10 mouse cellular contexts compared by ENCODE assay signal in the genomic region with DNA sequence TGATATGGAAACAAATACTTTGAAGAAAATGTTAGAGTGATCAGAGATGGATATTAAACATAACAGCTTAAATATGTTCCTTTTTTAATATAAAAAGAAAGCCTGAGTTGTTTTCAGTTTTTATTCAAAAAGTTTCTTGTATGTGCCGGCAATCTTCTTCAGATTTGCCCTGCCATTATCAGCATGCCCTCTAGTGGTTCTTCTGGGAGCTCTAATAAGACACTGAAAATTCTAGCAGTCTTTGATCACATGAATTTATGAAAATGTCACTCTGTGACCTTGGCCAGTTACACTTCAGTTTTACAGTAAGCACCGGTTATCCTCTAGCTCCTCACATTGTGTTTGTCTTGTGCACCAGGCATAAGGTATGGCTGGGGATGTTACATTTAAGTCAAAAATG. TPM values are rescaled to one million over a fixed set of nuclear protein-coding genes. Genes with fewer than 3 reads are reported as not detected.
DNase-seq lines count a peak whose midpoint lies in the region; ATAC-seq and TF ChIP-seq lines count a peak whose summit lies in the region.
"Had no signal": no experiment of that assay in that cellular context is flagged by ENCODE, and none has a peak within 500 bp of the region (broad histone marks: within the 10 kb centered on the region; RNA-seq: fewer than 3 reads in every experiment).

No protein-coding gene starts in this region.

- no peaks in the 10 kb centered on the region for H3K4me1 ChIP-seq in forebrain, postnatal 0 days (ENCODE audit: insufficient read depth)
- no peaks in the 10 kb centered on the region for H3K4me1 ChIP-seq in forebrain, embryonic 15.5 days
- no peaks in the 10 kb centered on the region for H3K4me1 ChIP-seq in liver, embryonic 14.5 days (replicated peaks; ENCODE audit: control insufficient read depth in 2 of 2, insufficient read depth in 2 of 2, low read length in 1 of 2)
- no peaks in the 10 kb centered on the region for H3K4me1 ChIP-seq in liver, embryonic 12.5 days
- H3K4me1 ChIP-seq: limb, embryonic 13.5 days had no signal

- DNase-seq in forebrain, postnatal 0 days: no peak
- DNase-seq in liver, embryonic 14.5 days (ENCODE audit: low read depth in 3 of 3, low spot score in 3 of 3): no peak
- DNase-seq in adipocyte (ENCODE audit: low spot score): peak; percentile 51
- peak; percentile 32 for DNase-seq in retina, embryonic 14.5 days (ENCODE audit: low spot score)
- DNase-seq in right cerebral cortex, postnatal 25 days: no peak
- DNase-seq: cerebellum, adult 11 months had no signal

- H3K9ac ChIP-seq in forebrain, postnatal 0 days: no peak overlapping the region
- no peak overlapping the region for H3K9ac ChIP-seq in forebrain, embryonic 15.5 days (replicated peaks)
- no peak overlapping the region for H3K9ac ChIP-seq in liver, embryonic 14.5 days (replicated peaks)
- no peak overlapping the region for H3K9ac ChIP-seq in liver, embryonic 12.5 days
- H3K9ac ChIP-seq: limb, embryonic 13.5 days had no signal

- no peak overlapping the region for H3K27ac ChIP-seq in forebrain, postnatal 0 days (ENCODE audit: low read depth, low read length)
- no peak overlapping the region for H3K27ac ChIP-seq in forebrain, embryonic 15.5 days (replicated peaks)
- no peak overlapping the region for H3K27ac ChIP-seq in liver, embryonic 14.5 days
- H3K27ac ChIP-seq in liver, embryonic 12.5 days: no peak overlapping the region
- H3K27ac ChIP-seq: limb, embryonic 13.5 days had no signal

- no peak for TF ChIP-seq EP300 in liver, embryonic 14.5 days (IDR thresholded peaks at IDR 0.05; ENCODE audit: low read depth)

- WGBS in forebrain, postnatal 0 days: 75% methylated on average over 2 of the region's 2 CpGs
- WGBS in forebrain, embryonic 15.5 days: 62% methylated on average over 2 of the region's 2 CpGs
- WGBS in liver, embryonic 14.5 days (ENCODE audit: insufficient replicate concordance): 45% methylated on average over 2 of the region's 2 CpGs
- 70% methylated on average over 2 of the region's 2 CpGs for WGBS in liver, embryonic 12.5 days (ENCODE audit: insufficient replicate concordance)

- TF ChIP-seq CTCF in forebrain, postnatal 0 days (IDR thresholded peaks at IDR 0.05; ENCODE audit: low read depth): peak; percentile 49
- peak; percentile 46; the same call in 1 of the 2 replicates for TF ChIP-seq CTCF in liver, embryonic 14.5 days (IDR thresholded peaks at IDR 0.05; ENCODE audit: low read depth)

- no peaks in the 10 kb centered on the region for H3K36me3 ChIP-seq in forebrain, postnatal 0 days (ENCODE audit: insufficient read depth)
- H3K36me3 ChIP-seq in forebrain, embryonic 15.5 days: no peaks in the 10 kb centered on the region
- no peaks in the 10 kb centered on the region for H3K36me3 ChIP-seq in liver, embryonic 14.5 days (replicated peaks; ENCODE audit: control insufficient read depth, insufficient read depth, low read depth)
- no peaks in the 10 kb centered on the region for H3K36me3 ChIP-seq in liver, embryonic 12.5 days
- H3K36me3 ChIP-seq: limb, embryonic 13.5 days had no signal

- no peak for ATAC-seq in forebrain, postnatal 0 days
- no peak for ATAC-seq in forebrain, embryonic 15.5 days (replicated peaks)
- no peak for ATAC-seq in liver, embryonic 14.5 days (ENCODE audit: insufficient read depth)
- no peak for ATAC-seq in liver, embryonic 12.5 days
- ATAC-seq: forebrain, embryonic 16.5 days had no signal

- no peak overlapping the region for H3K4me2 ChIP-seq in forebrain, postnatal 0 days (ENCODE audit: low read depth)
- H3K4me2 ChIP-seq in forebrain, embryonic 15.5 days (replicated peaks): no peak overlapping the region
- H3K4me2 ChIP-seq in liver, embryonic 14.5 days (ENCODE audit: low read depth): no peak overlapping the region
- no peak overlapping the region for H3K4me2 ChIP-seq in liver, embryonic 12.5 days
- H3K4me2 ChIP-seq: limb, embryonic 13.5 days had no signal

- no peaks in the 10 kb centered on the region for H3K9me3 ChIP-seq in forebrain, postnatal 0 days (ENCODE audit: low read length)
- no peaks in the 10 kb centered on the region for H3K9me3 ChIP-seq in forebrain, embryonic 15.5 days
- no peaks in the 10 kb centered on the region for H3K9me3 ChIP-seq in liver, embryonic 14.5 days (ENCODE audit: control insufficient read depth, low read length)
- H3K9me3 ChIP-seq in liver, embryonic 12.5 days (replicated peaks): no peaks in the 10 kb centered on the region
- H3K9me3 ChIP-seq: limb, embryonic 13.5 days had no signal

- no peak overlapping the region for H3K4me3 ChIP-seq in forebrain, postnatal 0 days (ENCODE audit: low read depth, low read length)
- no peak overlapping the region for H3K4me3 ChIP-seq in forebrain, embryonic 15.5 days
- no peak overlapping the region for H3K4me3 ChIP-seq in liver, embryonic 14.5 days (ENCODE audit: insufficient read depth in 1 of 2, low read depth in 2 of 2, low read length in 2 of 2)
- H3K4me3 ChIP-seq in liver, embryonic 12.5 days: no peak overlapping the region
- H3K4me3 ChIP-seq: limb, embryonic 13.5 days had no signal

- no peaks in the 10 kb centered on the region for H3K27me3 ChIP-seq in forebrain, postnatal 0 days (ENCODE audit: insufficient read depth, low read length)
- H3K27me3 ChIP-seq in forebrain, embryonic 15.5 days: no peaks in the 10 kb centered on the region
- no peaks in the 10 kb centered on the region for H3K27me3 ChIP-seq in liver, embryonic 14.5 days (ENCODE audit: control insufficient read depth, insufficient read depth, low read length)
- H3K27me3 ChIP-seq in liver, embryonic 12.5 days (replicated peaks): no peaks in the 10 kb centered on the region
- H3K27me3 ChIP-seq: limb, embryonic 13.5 days had no signal

RNA-seq across cellular contexts. Expression of a gene that starts 17.6 kb away (rescaled TPM):
- total RNA-seq in forebrain, postnatal 0 days (2014; rRNA removed): 10.4 and 16.9 TPM in 2 replicates
- polyA plus RNA-seq in forebrain, postnatal 0 days (2015; fragmentation: Nextera tagmentation; extraction: Ambion mirVana): 19.3 and 19.9 TPM in 2 replicates
- 7.7 and 7.9 TPM in 2 replicates for polyA plus RNA-seq in forebrain, embryonic 15.5 days (2015; fragmentation: Nextera tagmentation; extraction: Ambion mirVana)
- polyA plus RNA-seq in liver, embryonic 14.5 days (2012; rRNA removed): 5.0 and 5.1 TPM in 2 replicates
- 4.4 and 4.6 TPM in 2 replicates for polyA plus RNA-seq in liver, embryonic 14.5 days (2014; fragmentation: Nextera tagmentation; extraction: Ambion mirVana)
- 6.4 and 7.9 TPM in 2 replicates for polyA plus RNA-seq in liver, embryonic 12.5 days (2016; fragmentation: Nextera tagmentation; extraction: Ambion mirVana)

Comparison
In these comparisons a context has a peak if more than half of its experiments do, and no peak if none do; other contexts are left out.
1. DNase-seq: peak in adipocyte (single experiment) and retina, embryonic 14.5 days (single experiment); none in forebrain, postnatal 0 days (single experiment), liver, embryonic 14.5 days (0 of 3) and right cerebral cortex, postnatal 25 days (single experiment).